Mouse (Mus musculus): Measurements from ENCODE around the gene Sorcs2.

Sorcs2 gene

GRCm38 (mm10) chr5:36228405-36229370, 169.3 kb downstream of the Sorcs2 start:
- peak; percentile 65 for DNase-seq (ENCODE audit: low spot score)

GRCm38 (mm10) chr5:36226296-36226695, 171.6 kb downstream of the Sorcs2 start:
- no peak for DNase-seq (ENCODE audit: low spot score)

GRCm38 (mm10) chr5:36225855-36226254, 172.1 kb downstream of the Sorcs2 start:
- DNase-seq (ENCODE audit: low spot score): no peak

- peak; percentile 70 for DNase-seq (ENCODE audit: low spot score)
Observed at GRCm38 (mm10) chr5:36223787-36224186, 174.2 kb downstream of the Sorcs2 start.

GRCm38 (mm10) chr5:36220626-36221025, 177.3 kb downstream of the Sorcs2 start:
- DNase-seq (ENCODE audit: low spot score): no peak

- no peak for DNase-seq (ENCODE audit: low spot score)
Observed at GRCm38 (mm10) chr5:36220105-36220504, 177.8 kb downstream of the Sorcs2 start.

GRCm38 (mm10) chr5:36213310-36213709, 184.6 kb downstream of the Sorcs2 start:
- no peak for DNase-seq (ENCODE audit: low spot score)

GRCm38 (mm10) chr5:36208803-36209202, 189.1 kb downstream of the Sorcs2 start:
- DNase-seq (ENCODE audit: low spot score): no peak

- DNase-seq (ENCODE audit: low spot score): no peak
Observed at GRCm38 (mm10) chr5:36205397-36205796, 192.5 kb downstream of the Sorcs2 start.

- DNase-seq (ENCODE audit: low spot score): no peak
Observed at GRCm38 (mm10) chr5:36203916-36204315, 194.0 kb downstream of the Sorcs2 start, which contains the start of gene Psapl1. Psapl1 (plus strand) TSS chr5:36204021.

- DNase-seq (ENCODE audit: low spot score): no peak
Observed at GRCm38 (mm10) chr5:36203421-36203820, 194.5 kb downstream of the Sorcs2 start.

- DNase-seq (ENCODE audit: low spot score): no peak
Observed at GRCm38 (mm10) chr5:36202781-36203180, 195.2 kb downstream of the Sorcs2 start.

GRCm38 (mm10) chr5:36199519-36199918, 198.4 kb downstream of the Sorcs2 start:
- no peak for DNase-seq (ENCODE audit: low spot score)

- DNase-seq (ENCODE audit: low spot score): no peak
Observed at GRCm38 (mm10) chr5:36195436-36195835, 202.5 kb downstream of the Sorcs2 start.

- DNase-seq (ENCODE audit: low spot score): peak; percentile 36
Observed at GRCm38 (mm10) chr5:36194631-36195030, 203.3 kb downstream of the Sorcs2 start.

- no peak for DNase-seq (ENCODE audit: low spot score)
Observed at GRCm38 (mm10) chr5:36192677-36193076, 205.3 kb downstream of the Sorcs2 start.

- DNase-seq (ENCODE audit: low spot score): no peak
Observed at GRCm38 (mm10) chr5:36191876-36192275, 206.1 kb downstream of the Sorcs2 start.

- no peak for DNase-seq (ENCODE audit: low spot score)
Observed at GRCm38 (mm10) chr5:36191285-36191684, 206.7 kb downstream of the Sorcs2 start.

GRCm38 (mm10) chr5:36188310-36188709, 209.6 kb downstream of the Sorcs2 start:
- DNase-seq (ENCODE audit: low spot score): no peak

GRCm38 (mm10) chr5:36186294-36187053, 211.5 kb downstream of the Sorcs2 start:
- DNase-seq (ENCODE audit: low spot score): no peak

GRCm38 (mm10) chr5:36182326-36182725, 215.6 kb downstream of the Sorcs2 start:
- no peak for DNase-seq (ENCODE audit: low spot score)

- DNase-seq (ENCODE audit: low spot score): no peak
Observed at GRCm38 (mm10) chr5:36179708-36180107, 218.2 kb downstream of the Sorcs2 start.

- DNase-seq (ENCODE audit: low spot score): no peak
Observed at GRCm38 (mm10) chr5:36178785-36179184, 219.2 kb downstream of the Sorcs2 start.
